In genomic region chr7:25082510-25082909, GRCm38 (mm10) we compare ENCODE assay signal across 10 mouse cellular contexts. TPM values are rescaled to one million over a fixed set of nuclear protein-coding genes. Genes with fewer than 3 reads are reported as not detected.
DNase-seq lines count a peak whose midpoint lies in the region; ATAC-seq and TF ChIP-seq lines count a peak whose summit lies in the region.
"Had no signal": no experiment of that assay in that cellular context is flagged by ENCODE, and none has a peak within 500 bp of the region (broad histone marks: within the 10 kb centered on the region; RNA-seq: fewer than 3 reads in every experiment).

No protein-coding gene starts in this region.

- no peak overlapping the region for H3K9ac ChIP-seq in intestine, postnatal 0 days (ENCODE audit: low read depth, low read length)
- H3K9ac ChIP-seq in intestine, embryonic 16.5 days (ENCODE audit: low read depth, low read length), result no peak overlapping the region
- H3K9ac ChIP-seq in lung, postnatal 0 days (replicated peaks; ENCODE audit: low read depth), result no peak overlapping the region
- H3K9ac ChIP-seq: liver, embryonic 15.5 days had no signal

- DNase-seq in 3T3-L1 (ENCODE audit: low read depth, low spot score), result peak; percentile 69
- peak; percentile 84 for DNase-seq in CD4-positive, CD25-positive, alpha-beta regulatory T cell, adult 2 months (ENCODE audit: low read depth, low spot score)
- DNase-seq in cerebellum, adult 9-10 months, result peak; percentile 55
- DNase-seq in lung, postnatal 0 days (ENCODE audit: low spot score), result peak; percentile 75
- DNase-seq in frontal cortex, postnatal 36 days (ENCODE audit: low spot score in 2 of 2), result no peak
- DNase-seq in heart, adult 8-10 months (ENCODE audit: low spot score), result no peak

- no peak overlapping the region for H3K4me3 ChIP-seq in intestine, postnatal 0 days (ENCODE audit: low read depth, low read length)
- H3K4me3 ChIP-seq in intestine, embryonic 16.5 days (ENCODE audit: low read length), result no peak overlapping the region
- no peak overlapping the region for H3K4me3 ChIP-seq in lung, postnatal 0 days (ENCODE audit: low read depth, low read length)
- H3K4me3 ChIP-seq: erythroblast, embryonic 14.5 days; liver, embryonic 15.5 days had no signal

- H3K4me1 ChIP-seq in intestine, postnatal 0 days (replicated peaks; ENCODE audit: control insufficient read depth, insufficient read depth, low read length), result peaks cover 9% of the 10 kb centered on the region
- H3K4me1 ChIP-seq in intestine, embryonic 16.5 days (ENCODE audit: control insufficient read depth, insufficient read depth, low read length), result peaks cover 23% of the 10 kb centered on the region
- H3K4me1 ChIP-seq in lung, postnatal 0 days (ENCODE audit: insufficient read depth, low read depth, low read length), result peaks cover 16% of the 10 kb centered on the region; the same call in 1 of the 2 replicates

- H3K27me3 ChIP-seq in intestine, postnatal 0 days (replicated peaks; ENCODE audit: control insufficient read depth, insufficient read depth, low read length), result no peaks in the 10 kb centered on the region
- no peaks in the 10 kb centered on the region for H3K27me3 ChIP-seq in intestine, embryonic 16.5 days (replicated peaks; ENCODE audit: control insufficient read depth, insufficient read depth, low read length)
- H3K27me3 ChIP-seq in lung, postnatal 0 days (replicated peaks; ENCODE audit: insufficient read depth, low read length), result no peaks in the 10 kb centered on the region
- H3K27me3 ChIP-seq: liver, embryonic 15.5 days had no signal

- TF ChIP-seq CTCF in intestine, postnatal 0 days (IDR thresholded peaks at IDR 0.05; ENCODE audit: low read depth), result peak; percentile 76
- peak; percentile 79 for TF ChIP-seq CTCF in lung, postnatal 0 days (IDR thresholded peaks at IDR 0.05)

- ATAC-seq in intestine, postnatal 0 days, result no peak
- ATAC-seq in intestine, embryonic 16.5 days, result no peak
- peak; percentile 41 for ATAC-seq in lung, postnatal 0 days

- no peak overlapping the region for H3K4me2 ChIP-seq in intestine, postnatal 0 days (replicated peaks; ENCODE audit: low read depth)
- H3K4me2 ChIP-seq in intestine, embryonic 16.5 days (ENCODE audit: low read depth, low read length), result no peak overlapping the region
- H3K4me2 ChIP-seq in lung, postnatal 0 days (replicated peaks; ENCODE audit: low read depth, low read length), result no peak overlapping the region
- H3K4me2 ChIP-seq: liver, embryonic 15.5 days had no signal

- no peak for TF ChIP-seq EP300 in lung, postnatal 0 days (IDR thresholded peaks at IDR 0.05)

- WGBS in intestine, postnatal 0 days, result 79% methylated on average over 4 of the region's 4 CpGs
- 79% methylated on average over 4 of the region's 4 CpGs for WGBS in intestine, embryonic 16.5 days
- WGBS in lung, postnatal 0 days, result 75% methylated on average over 4 of the region's 4 CpGs

- H3K27ac ChIP-seq in intestine, postnatal 0 days (ENCODE audit: low read depth, low read length), result no peak overlapping the region
- no peak overlapping the region for H3K27ac ChIP-seq in intestine, embryonic 16.5 days (ENCODE audit: low read length)
- no peak overlapping the region for H3K27ac ChIP-seq in lung, postnatal 0 days (ENCODE audit: low read length)
- H3K27ac ChIP-seq: liver, embryonic 15.5 days had no signal

- H3K36me3 ChIP-seq in intestine, postnatal 0 days (ENCODE audit: control insufficient read depth, insufficient read depth), result peaks cover 46% of the 10 kb centered on the region
- H3K36me3 ChIP-seq in intestine, embryonic 16.5 days (ENCODE audit: control insufficient read depth, insufficient read depth, low read length), result peaks cover 37% of the 10 kb centered on the region
- peaks cover 16% of the 10 kb centered on the region for H3K36me3 ChIP-seq in lung, postnatal 0 days (ENCODE audit: insufficient read depth, low read length)

- no peaks in the 10 kb centered on the region for H3K9me3 ChIP-seq in intestine, postnatal 0 days (ENCODE audit: control insufficient read depth)
- no peaks in the 10 kb centered on the region for H3K9me3 ChIP-seq in intestine, embryonic 16.5 days (ENCODE audit: control insufficient read depth, low read length)
- no peaks in the 10 kb centered on the region for H3K9me3 ChIP-seq in lung, postnatal 0 days (ENCODE audit: low read length)
- H3K9me3 ChIP-seq: liver, embryonic 15.5 days had no signal

RNA-seq across cellular contexts. Expression of gene Zfp574, which starts 10.1 kb away (rescaled TPM):
- 11.6 and 12.1 TPM in 2 replicates for polyA plus RNA-seq in intestine, postnatal 0 days (2015; fragmentation: Nextera tagmentation; extraction: Ambion mirVana)
- polyA plus RNA-seq in intestine, embryonic 16.5 days (2015; fragmentation: Nextera tagmentation; extraction: Ambion mirVana), result 23.1 and 23.3 TPM in 2 replicates
- polyA plus RNA-seq in lung, postnatal 0 days (2015; fragmentation: Nextera tagmentation; extraction: Ambion mirVana), result 19.8 and 20.1 TPM in 2 replicates
- 10 to 100 TPM in 1 of 4 experiments, 1 to 10 TPM in 3; 7.9 to 10.0 (median 9.0) TPM for total RNA-seq in heart, adult 8-10 months (2022)

RNA-seq across cellular contexts. Expression of gene Grik5, which starts 10.4 kb away (rescaled TPM):
- 1.3 TPM in 2 replicates for polyA plus RNA-seq in intestine, postnatal 0 days (2015; fragmentation: Nextera tagmentation; extraction: Ambion mirVana)
- 1.5 and 1.9 TPM in 2 replicates for polyA plus RNA-seq in intestine, embryonic 16.5 days (2015; fragmentation: Nextera tagmentation; extraction: Ambion mirVana)
- 1.9 and 2.9 TPM in 2 replicates for polyA plus RNA-seq in lung, postnatal 0 days (2015; fragmentation: Nextera tagmentation; extraction: Ambion mirVana)
- 1 to 10 TPM; 3.7 to 4.5 (median 3.8) TPM for total RNA-seq in heart, adult 8-10 months (2022)

Comparison
In these comparisons a context has a peak if more than half of its experiments do, and no peak if none do; other contexts are left out.
1. DNase-seq: peak in 3T3-L1 (single experiment), CD4-positive, CD25-positive, alpha-beta regulatory T cell, adult 2 months (single experiment), cerebellum, adult 9-10 months (single experiment) and lung, postnatal 0 days (single experiment); none in frontal cortex, postnatal 36 days (0 of 2) and heart, adult 8-10 months (single experiment).